Mouse (Mus musculus): ENCODE data around the gene Slc4a1. TPM values are rescaled to one million over a fixed set of nuclear protein-coding genes. Genes with fewer than 3 reads are reported as not detected.

Gene Slc4a1
- polyA plus RNA-seq, 1 experiment, result 0.35 TPM

GRCm38 (mm10) chr11:102323516-102323915 is 42.5 kb downstream of the Slc4a1 start:
- no peak for DNase-seq (ENCODE audit: low read depth)

- no peak for DNase-seq (ENCODE audit: low read depth)
Measured at GRCm38 (mm10) chr11:102321931-102322330, 44.1 kb downstream of the Slc4a1 start.

- no peak for DNase-seq (ENCODE audit: low read depth)
Measured at GRCm38 (mm10) chr11:102320686-102321005, 45.4 kb downstream of the Slc4a1 start.

GRCm38 (mm10) chr11:102319941-102320685 is 45.9 kb downstream of the Slc4a1 start:
- DNase-seq (ENCODE audit: low read depth), result no peak

- DNase-seq (ENCODE audit: low read depth), result no peak
Measured at GRCm38 (mm10) chr11:102319410-102319792, 46.6 kb downstream of the Slc4a1 start, which contains the start of gene Ubtf. TSS of gene Ubtf (minus strand) at chr11:102319742.

GRCm38 (mm10) chr11:102318576-102319409 is 47.2 kb downstream of the Slc4a1 start:
- no peak for DNase-seq (ENCODE audit: low read depth)

- no peak for DNase-seq (ENCODE audit: low read depth)
Measured at GRCm38 (mm10) chr11:102317901-102318575, 48.0 kb downstream of the Slc4a1 start.

- DNase-seq (ENCODE audit: low read depth), result no peak
Measured at GRCm38 (mm10) chr11:102317298-102317900, 48.6 kb downstream of the Slc4a1 start.

- DNase-seq (ENCODE audit: low read depth), result no peak
Measured at GRCm38 (mm10) chr11:102316572-102317297, 49.3 kb downstream of the Slc4a1 start.

- DNase-seq (ENCODE audit: low read depth), result no peak
Measured at GRCm38 (mm10) chr11:102315690-102316571, 50.1 kb downstream of the Slc4a1 start.

GRCm38 (mm10) chr11:102314321-102314720 is 51.7 kb downstream of the Slc4a1 start:
- DNase-seq (ENCODE audit: low read depth), result no peak

- DNase-seq (ENCODE audit: low read depth), result no peak
Measured at GRCm38 (mm10) chr11:102312586-102312985, 53.4 kb downstream of the Slc4a1 start.

GRCm38 (mm10) chr11:102311966-102312365 is 54.0 kb downstream of the Slc4a1 start:
- no peak for DNase-seq (ENCODE audit: low read depth)

- no peak for DNase-seq (ENCODE audit: low read depth)
Measured at GRCm38 (mm10) chr11:102310768-102311695, 55.0 kb downstream of the Slc4a1 start.

- no peak for DNase-seq (ENCODE audit: low read depth)
Measured at GRCm38 (mm10) chr11:102309821-102310617, 56.0 kb downstream of the Slc4a1 start.

- no peak for DNase-seq (ENCODE audit: low read depth)
Measured at GRCm38 (mm10) chr11:102308979-102309378, 57.0 kb downstream of the Slc4a1 start.

- no peak for DNase-seq (ENCODE audit: low read depth)
Measured at GRCm38 (mm10) chr11:102308104-102308503, 57.9 kb downstream of the Slc4a1 start.

- DNase-seq (ENCODE audit: low read depth), result no peak
Measured at GRCm38 (mm10) chr11:102305359-102305758, 60.6 kb downstream of the Slc4a1 start.
